Mouse (Mus musculus) kidney, embryonic 14.5 days (tissue): ENCODE results near the gene Tigd3. TPM values are rescaled to one million over a fixed set of nuclear protein-coding genes. Genes with fewer than 3 reads are reported as not detected.

ENCODE experiments used
- ATAC-seq: fragments of 200-750 bp; cut with Nextera tagmentation; 2 replicates; pipeline ENCODE4 v1.8.0; 2017; ENCODE audit warnings: moderate number of reproducible peaks, mild to moderate bottlenecking, moderate TSS enrichment, moderate library complexity; ENCODE audit not compliant: low FRiP score, low TSS enrichment
- H3K27ac ChIP-seq: fragments of 300-500 bp; sonication (generic); 2 replicates; pipeline ENCODE4 v1.5.1; 2014; ENCODE audit warnings: low read depth, mild to moderate bottlenecking, low read length, moderate library complexity, mixed read lengths
- H3K27me3 ChIP-seq: fragments of 300-500 bp; sonication (generic); 2 replicates; pipeline ENCODE4 v1.6.1; 2014; ENCODE audit warnings: mild to moderate bottlenecking, low read length; ENCODE audit not compliant: control insufficient read depth, insufficient read depth
- H3K36me3 ChIP-seq: fragments of 300-500 bp; sonication (generic); 2 replicates; pipeline ENCODE4 v1.6.1; 2014; ENCODE audit warnings: low read length, mixed read lengths; ENCODE audit not compliant: control insufficient read depth, insufficient read depth
- H3K4me1 ChIP-seq: fragments of 300-500 bp; sonication (generic); 2 replicates; pipeline ENCODE4 v1.6.1; 2014; ENCODE audit warnings: low read length, mixed read lengths; ENCODE audit not compliant: control insufficient read depth, insufficient read depth
- H3K4me2 ChIP-seq: fragments of 300-500 bp; sonication (generic); replicated peaks from 2 replicates; pipeline ENCODE4 v1.6.1; 2014; ENCODE audit warnings: low read depth, mild to moderate bottlenecking, low read length
- H3K4me3 ChIP-seq: fragments of 300-500 bp; sonication (generic); 2 replicates; pipeline ENCODE4 v1.5.1; 2014; ENCODE audit warnings: mild to moderate bottlenecking, low read length
- H3K9ac ChIP-seq: fragments of 300-500 bp; sonication (generic); 2 replicates; pipeline ENCODE4 v1.6.1; 2014; ENCODE audit warnings: low read depth, mild to moderate bottlenecking, low read length, moderate library complexity
- H3K9me3 ChIP-seq: fragments of 300-500 bp; sonication (generic); 2 replicates; pipeline ENCODE4 v1.6.1; 2016; ENCODE audit warnings: low read length; ENCODE audit not compliant: control insufficient read depth
- WGBS: fragments of 180-500 bp; shearing (Covaris S2); extraction: QIAGEN DNeasy Blood & Tissue Kit; methylation state at CpG from one replicate; pipeline ENCODE4 v1.1.7; 2014; 5-methylcytosine and 5-hydroxymethylcytosine counted together
- polyA plus RNA-seq: library from polyadenylated mRNA; unstranded; fragments of >200 nt; fragmentation: Nextera tagmentation; extraction: Ambion mirVana; gene quantifications from 2 replicates; pipeline ENCODE4 v1.2.1, GENCODE M21; 2014

The Tigd3 gene
- polyA plus RNA-seq, 1 experiment from 2014 or later: 4.0 TPM

GRCm38 (mm10) chr19:5848032-5848825, 45.7 kb downstream of the Tigd3 start:
- peak overlapping the region; percentile 28 for H3K9ac ChIP-seq
- 34% methylated on average over 14 of the region's 14 CpGs for WGBS
- H3K36me3 ChIP-seq: peaks cover 21% of the 10 kb centered on the region
- no peaks in the 10 kb centered on the region for H3K27me3 ChIP-seq
- H3K4me2 ChIP-seq: peak overlapping the region; percentile 24
- ATAC-seq: no peak
- H3K4me1 ChIP-seq: peaks cover 61% of the 10 kb centered on the region
- peak overlapping the region; percentile 8; the same call in 1 of the 2 replicates for H3K4me3 ChIP-seq
- H3K27ac ChIP-seq: peak overlapping the region; percentile 99
- H3K9me3 ChIP-seq: no peaks in the 10 kb centered on the region

DNA sequence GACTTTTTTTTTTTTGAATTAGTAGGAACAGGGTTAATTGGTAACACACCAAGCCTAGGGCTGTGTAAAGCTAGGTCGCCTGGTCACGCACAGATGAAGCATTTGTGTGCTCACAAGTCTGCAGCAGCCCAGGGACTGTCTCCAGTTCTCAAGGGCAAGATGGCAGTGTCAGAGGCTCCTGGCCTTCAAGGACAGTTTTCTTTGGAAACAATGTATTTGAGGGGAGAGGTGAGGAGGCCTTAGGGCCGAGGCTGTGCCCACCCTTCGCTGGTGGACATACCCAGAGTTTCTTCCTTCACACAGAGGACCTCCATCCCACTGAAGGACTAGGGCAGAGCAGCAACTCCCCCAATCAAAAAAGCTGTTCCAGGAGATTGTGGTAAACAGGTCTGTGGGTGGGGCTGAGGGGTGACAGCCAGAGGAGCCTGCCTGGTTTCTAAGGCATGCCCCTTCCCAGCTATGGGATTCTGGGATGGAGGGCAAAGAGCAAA, 46.6 kb downstream of the Tigd3 start:
- H3K4me3 ChIP-seq: peak overlapping the region; percentile 34; the same call in 1 of the 2 replicates
- H3K27me3 ChIP-seq: no peaks in the 10 kb centered on the region
- H3K4me1 ChIP-seq: peaks cover 70% of the 10 kb centered on the region
- peak overlapping the region; percentile 99 for H3K27ac ChIP-seq
- peaks cover 13% of the 10 kb centered on the region for H3K36me3 ChIP-seq
- no peaks in the 10 kb centered on the region for H3K9me3 ChIP-seq
- peak overlapping the region; percentile 46; the same call in 1 of the 2 replicates for H3K9ac ChIP-seq
- H3K4me2 ChIP-seq: peak overlapping the region; percentile 66
- no peak for ATAC-seq
- 33% methylated on average over 4 of the region's 4 CpGs for WGBS

DNA sequence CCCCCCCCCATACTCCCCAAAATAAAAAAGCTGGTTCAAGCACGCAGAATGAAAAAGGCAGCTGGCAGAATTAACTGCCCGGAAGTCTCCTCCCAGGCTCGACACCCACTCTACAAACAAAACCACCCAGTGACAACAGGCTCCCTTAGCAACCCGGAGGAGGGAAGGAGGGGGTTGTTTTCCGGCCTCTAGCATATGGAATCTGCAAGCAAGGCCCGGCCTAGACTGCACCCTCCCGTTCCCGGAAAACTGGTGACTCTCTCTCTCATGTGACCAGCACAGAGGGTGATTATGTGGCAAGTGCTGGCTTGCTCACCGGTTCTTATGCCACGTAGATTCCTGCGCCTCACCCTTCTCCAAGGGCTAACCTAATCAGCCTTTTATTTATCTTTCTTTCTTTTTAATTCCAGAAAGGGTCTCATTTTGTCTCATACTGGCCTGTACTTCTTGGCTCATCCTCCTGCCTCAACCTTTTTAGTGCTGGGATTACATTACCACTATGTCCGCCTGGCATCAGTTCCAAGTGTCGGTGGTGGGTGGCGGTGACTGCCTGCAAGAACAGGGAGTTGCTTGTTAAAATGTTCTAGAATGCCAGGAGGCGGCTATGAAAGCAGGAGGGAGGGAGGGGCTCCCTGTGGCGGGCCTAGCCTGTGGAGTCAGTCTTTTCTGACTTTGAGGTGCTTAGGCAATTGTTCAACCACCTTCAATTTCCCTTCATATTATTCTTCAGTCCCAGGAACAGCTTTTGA, 47.2 kb downstream of the Tigd3 start:
- whole genome bisulfite sequencing: 2% methylated on average over 16 of the region's 16 CpGs

DNA sequence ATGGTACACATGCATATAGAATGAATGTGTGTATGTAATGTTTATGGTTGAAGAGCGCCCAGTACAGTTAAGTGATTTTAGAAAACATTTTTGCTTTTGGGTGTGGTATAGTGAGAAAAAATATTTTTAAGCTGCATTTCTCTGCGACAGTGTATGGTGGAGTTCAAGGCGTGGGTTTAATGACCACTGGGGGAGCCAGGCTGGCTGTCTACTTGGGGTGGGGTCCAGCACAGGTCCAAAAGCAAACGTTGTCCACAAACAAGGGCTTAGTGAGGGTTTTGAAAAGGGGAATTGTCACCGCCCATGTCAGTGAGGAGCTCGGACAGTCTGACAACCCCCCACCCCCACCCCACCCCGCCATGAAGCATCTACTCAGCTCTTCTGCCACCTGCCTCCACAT, 47.8 kb downstream of the Tigd3 start:
- Histone ChIP-seq H3K4me3 (peak overlapping the region; percentile 34), H3K9ac (peak overlapping the region; percentile 52), H3K9me3 (no peaks in the 10 kb centered on the region), H3K27ac (peak overlapping the region; percentile 99), H3K4me1 (peaks cover 81% of the 10 kb centered on the region), H3K27me3 (no peaks in the 10 kb centered on the region), H3K4me2 (peak overlapping the region; percentile 66), H3K36me3 (peaks cover under 1% of the 10 kb centered on the region; the same call in 1 of the 2 replicates)
- peak; percentile 43 for ATAC-seq
- WGBS: 1% methylated on average over 7 of the region's 7 CpGs

More for the DNA sequence above, 47.2 kb downstream of the Tigd3 start:
- Histone ChIP-seq H3K36me3 (peaks cover 6% of the 10 kb centered on the region; the same call in 1 of the 2 replicates), H3K4me1 (peaks cover 76% of the 10 kb centered on the region), H3K4me3 (peak overlapping the region; percentile 34), H3K9ac (peak overlapping the region; percentile 46), H3K27me3 (no peaks in the 10 kb centered on the region), H3K27ac (peak overlapping the region; percentile 99), H3K9me3 (no peaks in the 10 kb centered on the region), H3K4me2 (peak overlapping the region; percentile 66)
- peak; percentile 83 for ATAC-seq

GRCm38 (mm10) chr19:5845319-5846135, 48.4 kb downstream of the Tigd3 start:
- WGBS: 3% methylated on average over 45 of the region's 45 CpGs
- H3K4me1 ChIP-seq: peaks cover 81% of the 10 kb centered on the region
- H3K4me3 ChIP-seq: peak overlapping the region; percentile 34
- peak overlapping the region; percentile 66 for H3K4me2 ChIP-seq
- H3K27ac ChIP-seq: peak overlapping the region; percentile 99
- peak overlapping the region; percentile 60 for H3K9ac ChIP-seq
- no peaks in the 10 kb centered on the region for H3K9me3 ChIP-seq
- H3K27me3 ChIP-seq: no peaks in the 10 kb centered on the region
- H3K36me3 ChIP-seq: no peaks in the 10 kb centered on the region
- ATAC-seq: peak; percentile 55

- no peaks in the 10 kb centered on the region for H3K36me3 ChIP-seq
- H3K9ac ChIP-seq: peak overlapping the region; percentile 60
- H3K27me3 ChIP-seq: no peaks in the 10 kb centered on the region
- peak overlapping the region; percentile 99 for H3K27ac ChIP-seq
- peaks cover 76% of the 10 kb centered on the region for H3K4me1 ChIP-seq
- H3K9me3 ChIP-seq: no peaks in the 10 kb centered on the region
- WGBS: 64% methylated on average over 12 of the region's 12 CpGs
- H3K4me2 ChIP-seq: peak overlapping the region; percentile 66
- ATAC-seq: no peak
- H3K4me3 ChIP-seq: peak overlapping the region; percentile 34
Observed at GRCm38 (mm10) chr19:5844831-5845318, 49.1 kb downstream of the Tigd3 start.

DNA sequence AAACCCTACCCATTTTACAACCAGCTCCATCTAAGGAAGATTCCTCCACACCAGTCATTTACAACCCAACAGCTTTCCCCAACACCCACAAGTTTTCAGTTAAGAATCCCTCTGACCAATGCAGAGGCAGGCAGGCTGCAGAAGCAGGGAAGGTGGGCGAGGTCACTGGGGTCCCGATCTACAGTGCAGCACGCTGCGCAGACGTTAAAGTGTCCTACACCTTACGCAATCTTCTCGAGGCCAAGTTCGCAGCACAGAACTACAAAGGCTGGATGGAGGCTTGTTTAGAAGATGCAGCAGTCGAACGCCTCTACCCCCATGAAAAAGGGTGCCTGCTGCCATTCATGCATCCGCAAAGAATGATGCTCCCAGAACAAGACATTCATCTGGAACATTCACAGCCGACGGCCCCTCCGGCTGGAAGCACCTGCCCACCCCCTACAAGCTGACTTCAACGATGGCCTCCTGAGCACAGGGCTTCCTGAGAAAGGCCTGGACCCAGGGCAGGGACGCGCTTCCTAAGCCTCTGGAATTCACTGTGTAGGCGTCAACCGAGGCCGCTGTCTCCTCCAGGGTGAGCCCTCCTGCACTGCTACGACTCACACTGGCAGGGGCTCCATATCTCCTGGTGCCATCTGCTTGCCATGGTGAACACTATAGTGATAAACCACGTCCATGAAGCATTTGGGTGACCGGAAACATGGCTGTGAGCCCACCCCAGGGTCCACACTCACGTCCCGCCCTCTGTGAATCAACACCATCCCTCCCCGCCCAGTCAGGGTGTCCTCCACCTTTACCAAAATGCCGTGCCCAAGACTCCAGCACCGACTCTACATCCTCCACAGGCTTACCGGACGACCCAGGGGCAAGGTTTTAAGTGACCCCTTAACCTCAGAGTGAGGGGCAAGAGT, 49.9 kb downstream of the Tigd3 start:
- Histone ChIP-seq H3K4me3 (peak overlapping the region; percentile 34), H3K27ac (peak overlapping the region; percentile 99; the same call in 1 of the 2 replicates), H3K36me3 (no peaks in the 10 kb centered on the region), H3K9me3 (no peaks in the 10 kb centered on the region), H3K27me3 (no peaks in the 10 kb centered on the region), H3K4me1 (peaks cover 68% of the 10 kb centered on the region), H3K9ac (peak overlapping the region; percentile 60), H3K4me2 (peak overlapping the region; percentile 66)
- ATAC-seq: 0 out of 2 replicates have a peak, but pooled peaks have one; percentile 7
- 64% methylated on average over 30 of the region's 30 CpGs for WGBS
